Mouse (Mus musculus) liver, adult (tissue): ENCODE results near the gene Slc1a3.

Source experiments
- GATA4 ChIP-seq: IDR thresholded peaks from 2 replicates; pipeline ENCODE4 v1.6.1; 2014; ENCODE audit warnings: mild to moderate bottlenecking, low read length; ENCODE audit not compliant: insufficient replicate concordance

Gene Slc1a3

GRCm38 (mm10) chr15:8681009-8681408 lies 29.6 kb downstream of the Slc1a3 start:
- TF ChIP-seq GATA4: no peak

GRCm38 (mm10) chr15:8676959-8677358 lies 33.6 kb downstream of the Slc1a3 start:
- TF ChIP-seq GATA4: no peak

GRCm38 (mm10) chr15:8676211-8676691 lies 34.3 kb downstream of the Slc1a3 start:
- no peak for TF ChIP-seq GATA4

GRCm38 (mm10) chr15:8675616-8676015 lies 34.9 kb downstream of the Slc1a3 start:
- TF ChIP-seq GATA4: no peak

GRCm38 (mm10) chr15:8672532-8672931 lies 38.0 kb downstream of the Slc1a3 start:
- no peak for TF ChIP-seq GATA4

- no peak for TF ChIP-seq GATA4
These were observed 42.6 kb downstream of the Slc1a3 start for GRCm38 (mm10) chr15:8667849-8668522.

- TF ChIP-seq GATA4: no peak
These were observed 44.8 kb downstream of the Slc1a3 start for GRCm38 (mm10) chr15:8665675-8666350.

- no peak for TF ChIP-seq GATA4
These were observed 47.0 kb downstream of the Slc1a3 start for GRCm38 (mm10) chr15:8663348-8664099.

- TF ChIP-seq GATA4: no peak
These were observed 48.7 kb downstream of the Slc1a3 start for GRCm38 (mm10) chr15:8661856-8662255.

GRCm38 (mm10) chr15:8659977-8660376 lies 50.6 kb downstream of the Slc1a3 start:
- no peak for TF ChIP-seq GATA4

- TF ChIP-seq GATA4: no peak
These were observed 51.0 kb downstream of the Slc1a3 start for GRCm38 (mm10) chr15:8659483-8659971.

- no peak for TF ChIP-seq GATA4
These were observed 52.2 kb downstream of the Slc1a3 start for GRCm38 (mm10) chr15:8658086-8658980.

- no peak for TF ChIP-seq GATA4
These were observed 55.3 kb downstream of the Slc1a3 start for GRCm38 (mm10) chr15:8655251-8655650.

- no peak for TF ChIP-seq GATA4
These were observed 57.9 kb downstream of the Slc1a3 start for GRCm38 (mm10) chr15:8652637-8653036.

- no peak for TF ChIP-seq GATA4
These were observed 66.4 kb downstream of the Slc1a3 start for GRCm38 (mm10) chr15:8643997-8644692.

- TF ChIP-seq GATA4: no peak
These were observed 70.7 kb downstream of the Slc1a3 start for GRCm38 (mm10) chr15:8639856-8640255.
